Mouse (Mus musculus): ENCODE results near the gene Ncam1. TPM values are rescaled to one million over a fixed set of nuclear protein-coding genes. Genes with fewer than 3 reads are reported as not detected.
A peak's percentile ranks its signal among the peaks of the same experiment; 100 is the strongest.

The Ncam1 gene
- polyA plus RNA-seq, 1 experiment from 2014 or later, result 166 TPM

DNA sequence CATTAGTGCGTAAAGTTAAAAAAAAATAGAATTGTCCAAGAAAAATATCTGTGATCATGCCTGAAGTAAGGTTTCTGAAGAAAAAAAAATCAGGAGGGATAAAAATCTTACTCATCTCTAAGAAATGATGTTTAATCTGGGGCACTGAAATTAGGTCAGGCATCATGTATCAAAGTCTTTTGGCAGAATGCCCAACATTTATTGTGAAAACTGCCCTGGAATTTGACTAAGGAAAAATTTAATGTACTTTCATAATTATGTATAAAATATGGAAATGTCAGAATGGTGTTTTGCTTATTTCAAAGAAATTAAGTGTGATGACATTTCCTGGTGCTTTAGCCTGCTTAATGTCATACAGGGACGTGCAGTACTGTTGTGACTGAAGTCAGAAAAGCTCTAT, 52.5 kb downstream of the Ncam1 start:
- 61% methylated on average over 2 of the region's 2 CpGs for WGBS
- no peak for ATAC-seq (replicated peaks; ENCODE audit: low FRiP score)
- H3K9ac ChIP-seq, result no peak overlapping the region
- no peaks in the 10 kb centered on the region for H3K27me3 ChIP-seq
- H3K36me3 ChIP-seq, result no peaks in the 10 kb centered on the region
- no peaks in the 10 kb centered on the region for H3K9me3 ChIP-seq (replicated peaks)
- no peak overlapping the region for H3K27ac ChIP-seq
- peaks cover 43% of the 10 kb centered on the region for H3K4me1 ChIP-seq
- no peak overlapping the region for H3K4me3 ChIP-seq (replicated peaks)
- no peak overlapping the region for H3K4me2 ChIP-seq

DNA sequence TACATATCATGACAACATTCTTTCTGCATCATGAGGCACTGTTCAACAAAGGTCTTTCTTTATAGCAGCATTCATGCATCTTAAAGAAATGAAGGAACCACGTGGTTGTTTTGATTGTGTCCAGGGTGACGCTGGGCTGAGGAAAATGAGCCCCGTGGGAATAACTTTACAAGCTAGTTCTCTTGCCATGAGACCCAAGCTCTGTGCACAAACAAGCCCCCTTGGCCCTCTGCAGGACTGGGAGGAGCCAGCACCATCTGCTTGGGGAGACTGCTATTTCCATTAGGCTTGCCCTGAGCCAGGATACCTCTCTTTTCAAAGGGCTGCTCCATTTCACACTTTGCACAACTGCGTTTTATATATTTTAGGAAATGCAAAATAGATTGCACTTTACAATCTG, 53.0 kb downstream of the Ncam1 start:
- Histone ChIP-seq H3K27me3 (no peaks in the 10 kb centered on the region), H3K4me3 (replicated peaks) (no peak overlapping the region), H3K9ac (no peak overlapping the region), H3K36me3 (no peaks in the 10 kb centered on the region), H3K9me3 (replicated peaks) (no peaks in the 10 kb centered on the region), H3K4me2 (no peak overlapping the region), H3K27ac (peak overlapping the region; percentile 63; the same call in 1 of the 2 replicates), H3K4me1 (peaks cover 38% of the 10 kb centered on the region)
- WGBS, result 6% methylated on average over 4 of the region's 4 CpGs
- peak; percentile 86 for ATAC-seq (replicated peaks; ENCODE audit: low FRiP score)

GRCm38 (mm10) chr9:49744286-49744685, 54.4 kb downstream of the Ncam1 start:
- H3K27me3 ChIP-seq, result no peaks in the 10 kb centered on the region
- no peak overlapping the region for H3K27ac ChIP-seq
- H3K4me1 ChIP-seq, result peaks cover 32% of the 10 kb centered on the region
- 60% methylated on average over 2 of the region's 2 CpGs for WGBS
- H3K4me3 ChIP-seq (replicated peaks), result no peak overlapping the region
- no peaks in the 10 kb centered on the region for H3K9me3 ChIP-seq (replicated peaks)
- H3K4me2 ChIP-seq, result no peak overlapping the region
- H3K36me3 ChIP-seq, result no peaks in the 10 kb centered on the region
- no peak overlapping the region for H3K9ac ChIP-seq
- no peak for ATAC-seq (replicated peaks; ENCODE audit: low FRiP score)

GRCm38 (mm10) chr9:49739935-49740334, 58.8 kb downstream of the Ncam1 start:
- H3K4me3 ChIP-seq (replicated peaks), result no peak overlapping the region
- H3K9me3 ChIP-seq (replicated peaks), result no peaks in the 10 kb centered on the region
- no peaks in the 10 kb centered on the region for H3K27me3 ChIP-seq
- 85% methylated on average over 6 of the region's 6 CpGs for WGBS
- ATAC-seq (replicated peaks; ENCODE audit: low FRiP score), result no peak
- no peak overlapping the region for H3K27ac ChIP-seq
- H3K4me2 ChIP-seq, result no peak overlapping the region
- H3K36me3 ChIP-seq, result no peaks in the 10 kb centered on the region
- H3K4me1 ChIP-seq, result peaks cover 13% of the 10 kb centered on the region; the same call in 1 of the 2 replicates
- H3K9ac ChIP-seq, result no peak overlapping the region

GRCm38 (mm10) chr9:49738546-49738945, 60.2 kb downstream of the Ncam1 start:
- no peaks in the 10 kb centered on the region for H3K27me3 ChIP-seq
- H3K36me3 ChIP-seq, result no peaks in the 10 kb centered on the region
- ATAC-seq (replicated peaks; ENCODE audit: low FRiP score), result no peak
- no peaks in the 10 kb centered on the region for H3K9me3 ChIP-seq (replicated peaks)
- H3K4me3 ChIP-seq (replicated peaks), result no peak overlapping the region
- no peak overlapping the region for H3K9ac ChIP-seq
- 0 out of 2 replicates have a peak, but pooled peaks cover 14% of the 10 kb centered on the region for H3K4me1 ChIP-seq
- no peak overlapping the region for H3K4me2 ChIP-seq
- H3K27ac ChIP-seq, result no peak overlapping the region
- WGBS, result 76% methylated on average over 1 of the region's 1 CpGs

DNA sequence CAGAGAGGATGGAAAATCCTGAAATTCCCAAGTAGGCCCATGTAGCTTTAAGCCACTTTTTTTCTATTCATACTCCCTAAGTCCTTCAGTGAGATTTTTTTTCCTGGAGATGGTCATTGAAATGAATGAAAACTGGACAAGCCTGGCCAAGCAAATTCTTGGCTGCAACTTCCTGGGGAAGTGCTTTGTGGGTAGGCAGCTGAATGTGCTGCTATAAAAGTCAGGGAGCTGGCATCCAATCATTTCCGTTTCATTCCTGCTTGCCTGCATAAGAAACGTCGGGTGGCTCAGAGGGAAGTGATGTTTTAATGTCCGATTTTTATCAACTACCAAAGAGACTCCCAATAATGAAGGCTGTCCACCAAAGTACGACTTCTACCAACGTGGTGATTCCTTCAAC, 61.6 kb downstream of the Ncam1 start:
- H3K9ac ChIP-seq, result no peak overlapping the region
- no peak overlapping the region for H3K4me2 ChIP-seq
- no peaks in the 10 kb centered on the region for H3K9me3 ChIP-seq (replicated peaks)
- 0 out of 2 replicates have a peak, but pooled peaks cover 10% of the 10 kb centered on the region for H3K4me1 ChIP-seq
- WGBS, result 88% methylated on average over 6 of the region's 6 CpGs
- H3K27ac ChIP-seq, result no peak overlapping the region
- ATAC-seq (replicated peaks; ENCODE audit: low FRiP score), result no peak
- H3K36me3 ChIP-seq, result no peaks in the 10 kb centered on the region
- H3K4me3 ChIP-seq (replicated peaks), result no peak overlapping the region
- H3K27me3 ChIP-seq, result no peaks in the 10 kb centered on the region

- no peaks in the 10 kb centered on the region for H3K27me3 ChIP-seq
- no peak overlapping the region for H3K4me2 ChIP-seq
- no peaks in the 10 kb centered on the region for H3K36me3 ChIP-seq
- no peak overlapping the region for H3K9ac ChIP-seq
- peaks cover 7% of the 10 kb centered on the region; the same call in 1 of the 2 replicates for H3K4me1 ChIP-seq
- H3K27ac ChIP-seq, result no peak overlapping the region
- H3K9me3 ChIP-seq (replicated peaks), result no peaks in the 10 kb centered on the region
- 83% methylated on average over 7 of the region's 7 CpGs for WGBS
- no peak overlapping the region for H3K4me3 ChIP-seq (replicated peaks)
- ATAC-seq (replicated peaks; ENCODE audit: low FRiP score), result no peak
These were observed 64.2 kb downstream of the Ncam1 start for GRCm38 (mm10) chr9:49734348-49735007.

- Histone ChIP-seq H3K4me3 (replicated peaks) (no peak overlapping the region), H3K4me1 (peaks cover 11% of the 10 kb centered on the region; the same call in 1 of the 2 replicates), H3K27ac (no peak overlapping the region), H3K9me3 (replicated peaks) (no peaks in the 10 kb centered on the region), H3K9ac (no peak overlapping the region), H3K27me3 (no peaks in the 10 kb centered on the region), H3K4me2 (no peak overlapping the region), H3K36me3 (no peaks in the 10 kb centered on the region)
- ATAC-seq (replicated peaks; ENCODE audit: low FRiP score), result no peak
- WGBS, result 73% methylated on average over 5 of the region's 5 CpGs
These were observed 65.0 kb downstream of the Ncam1 start for GRCm38 (mm10) chr9:49733726-49734125.

GRCm38 (mm10) chr9:49729479-49729878, 69.2 kb downstream of the Ncam1 start:
- Histone ChIP-seq H3K27ac (no peak overlapping the region), H3K4me1 (peaks cover 11% of the 10 kb centered on the region; the same call in 1 of the 2 replicates), H3K4me2 (no peak overlapping the region), H3K36me3 (no peaks in the 10 kb centered on the region), H3K27me3 (no peaks in the 10 kb centered on the region), H3K9me3 (replicated peaks) (no peaks in the 10 kb centered on the region), H3K9ac (no peak overlapping the region), H3K4me3 (replicated peaks) (no peak overlapping the region)
- ATAC-seq (replicated peaks; ENCODE audit: low FRiP score), result no peak
- 44% methylated on average over 3 of the region's 3 CpGs for WGBS

- WGBS, result 64% methylated on average over 8 of the region's 8 CpGs
- no peaks in the 10 kb centered on the region for H3K9me3 ChIP-seq (replicated peaks)
These were observed 70.5 kb downstream of the Ncam1 start for GRCm38 (mm10) chr9:49728211-49728610.

GRCm38 (mm10) chr9:49722765-49723164, 76.0 kb downstream of the Ncam1 start:
- 0 out of 2 replicates have a peak, but pooled peaks cover 6% of the 10 kb centered on the region for H3K4me1 ChIP-seq
- H3K36me3 ChIP-seq, result no peaks in the 10 kb centered on the region
- H3K4me3 ChIP-seq (replicated peaks), result no peak overlapping the region
- H3K27me3 ChIP-seq, result no peaks in the 10 kb centered on the region
- no peak overlapping the region for H3K4me2 ChIP-seq
- 85% methylated on average over 5 of the region's 5 CpGs for WGBS
- no peak overlapping the region for H3K9ac ChIP-seq
- H3K27ac ChIP-seq, result no peak overlapping the region
- ATAC-seq (replicated peaks; ENCODE audit: low FRiP score), result no peak
- H3K9me3 ChIP-seq (replicated peaks), result no peaks in the 10 kb centered on the region

More at GRCm38 (mm10) chr9:49728211-49728610, 70.5 kb downstream of the Ncam1 start:
- Histone ChIP-seq H3K36me3 (no peaks in the 10 kb centered on the region), H3K27ac (no peak overlapping the region), H3K27me3 (no peaks in the 10 kb centered on the region), H3K9ac (no peak overlapping the region), H3K4me2 (no peak overlapping the region), H3K4me1 (peaks cover 6% of the 10 kb centered on the region; the same call in 1 of the 2 replicates), H3K4me3 (replicated peaks) (no peak overlapping the region)
- no peak for ATAC-seq (replicated peaks; ENCODE audit: low FRiP score)

GRCm38 (mm10) chr9:49715121-49715520, 83.6 kb downstream of the Ncam1 start:
- Histone ChIP-seq H3K27ac (no peak overlapping the region), H3K4me2 (no peak overlapping the region), H3K27me3 (no peaks in the 10 kb centered on the region), H3K4me1 (0 out of 2 replicates have a peak, but pooled peaks cover 4% of the 10 kb centered on the region), H3K9me3 (replicated peaks) (no peaks in the 10 kb centered on the region), H3K4me3 (replicated peaks) (no peak overlapping the region), H3K9ac (no peak overlapping the region), H3K36me3 (peaks cover 4% of the 10 kb centered on the region; the same call in 1 of the 2 replicates)
- no peak for ATAC-seq (replicated peaks; ENCODE audit: low FRiP score)

GRCm38 (mm10) chr9:49714091-49714490, 84.6 kb downstream of the Ncam1 start:
- H3K27ac ChIP-seq, result no peak overlapping the region
- H3K36me3 ChIP-seq, result peaks cover 4% of the 10 kb centered on the region; the same call in 1 of the 2 replicates
- no peak overlapping the region for H3K9ac ChIP-seq
- 76% methylated on average over 3 of the region's 3 CpGs for WGBS
- ATAC-seq (replicated peaks; ENCODE audit: low FRiP score), result no peak
- H3K9me3 ChIP-seq (replicated peaks), result no peaks in the 10 kb centered on the region
- no peak overlapping the region for H3K4me3 ChIP-seq (replicated peaks)
- no peaks in the 10 kb centered on the region for H3K27me3 ChIP-seq
- H3K4me1 ChIP-seq, result 0 out of 2 replicates have a peak, but pooled peaks cover 4% of the 10 kb centered on the region
- no peak overlapping the region for H3K4me2 ChIP-seq
